Mouse (Mus musculus): ENCODE measurements around the gene Gm49425. TPM values are rescaled to one million over a fixed set of nuclear protein-coding genes. Genes with fewer than 3 reads are reported as not detected.

Gm49425 gene
- total RNA-seq (2023) = not detected

DNA sequence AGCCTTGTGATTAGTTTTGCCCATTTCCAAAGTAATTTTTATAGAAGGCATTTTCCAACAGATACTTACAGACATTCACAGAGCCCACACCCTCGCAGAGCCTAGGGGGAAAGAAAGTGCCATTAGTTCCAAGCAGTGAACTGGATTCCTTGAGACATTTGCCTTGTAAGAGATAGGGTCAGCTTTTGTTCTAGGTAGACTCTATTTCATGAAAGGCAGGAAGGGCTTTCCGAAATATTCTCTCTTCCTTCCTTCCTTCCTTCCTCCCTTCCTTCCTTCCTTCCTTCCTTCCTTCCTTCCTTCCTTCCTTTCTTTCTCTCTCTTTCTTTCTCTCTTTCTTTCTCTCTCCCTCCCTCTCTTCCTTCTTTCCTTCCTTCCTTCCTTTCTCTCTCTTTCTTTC is at the start of gene Gm49425:
Gene Gm49425, minus strand, starts transcription at position 101 of the 400 bp plus-strand sequence.

DNA sequence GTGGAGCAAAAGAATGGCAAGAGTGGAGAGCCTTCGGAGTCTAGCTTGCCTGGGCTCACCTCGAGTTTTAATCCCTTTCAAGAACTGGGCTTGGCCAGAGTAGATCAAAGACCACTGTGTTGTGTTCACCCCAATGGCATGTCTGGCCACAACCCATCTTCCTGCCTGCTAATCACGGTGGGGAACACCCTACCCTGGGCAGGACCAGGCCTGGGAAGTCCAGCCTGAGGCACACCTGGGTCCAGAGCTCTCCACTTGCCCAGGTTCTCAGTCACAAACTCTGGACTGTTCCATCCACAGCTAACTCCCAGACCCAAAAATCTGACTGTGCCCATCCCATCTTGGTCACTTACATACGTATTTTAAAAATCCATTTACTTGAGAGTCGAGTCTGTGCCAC is 45.8 kb upstream of the Gm49425 start, which contains the start of gene Krt90:
Gene Krt90, minus strand, starts transcription at position 101 of the 400 bp plus-strand sequence.

GRCm38 (mm10) chr15:101550567-101550966 is 33.5 kb upstream of the Gm49425 start, which contains the start of gene Krt82:
Gene Krt82 (minus strand): TSS chr15:101550667.

DNA sequence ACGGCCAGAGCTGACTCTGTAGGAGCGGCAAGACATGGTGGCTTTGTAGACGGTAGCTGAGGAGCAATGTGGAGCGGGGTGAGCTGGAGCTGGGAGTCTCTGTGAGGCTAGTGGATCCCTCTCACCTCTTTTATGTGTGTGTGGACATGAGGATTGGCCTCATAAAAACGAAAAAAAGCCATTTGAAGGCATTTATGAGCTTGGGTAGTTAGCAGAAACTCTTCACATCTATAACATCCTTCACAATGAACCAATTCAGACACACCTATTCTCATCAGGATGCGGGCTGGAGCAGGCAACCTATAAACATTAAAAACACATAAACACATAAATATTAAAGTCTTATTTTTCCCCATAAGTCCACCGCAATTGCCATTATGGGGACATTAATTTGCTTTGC is 15.7 kb upstream of the Gm49425 start, which contains the start of gene Krt84:
Gene Krt84, minus strand, starts transcription at position 101 of the 400 bp plus-strand sequence.

GRCm38 (mm10) chr15:101491431-101491830 is 25.6 kb downstream of the Gm49425 start, which contains the start of gene Krt83:
Gene Krt83 (minus strand): TSS chr15:101491512.

DNA sequence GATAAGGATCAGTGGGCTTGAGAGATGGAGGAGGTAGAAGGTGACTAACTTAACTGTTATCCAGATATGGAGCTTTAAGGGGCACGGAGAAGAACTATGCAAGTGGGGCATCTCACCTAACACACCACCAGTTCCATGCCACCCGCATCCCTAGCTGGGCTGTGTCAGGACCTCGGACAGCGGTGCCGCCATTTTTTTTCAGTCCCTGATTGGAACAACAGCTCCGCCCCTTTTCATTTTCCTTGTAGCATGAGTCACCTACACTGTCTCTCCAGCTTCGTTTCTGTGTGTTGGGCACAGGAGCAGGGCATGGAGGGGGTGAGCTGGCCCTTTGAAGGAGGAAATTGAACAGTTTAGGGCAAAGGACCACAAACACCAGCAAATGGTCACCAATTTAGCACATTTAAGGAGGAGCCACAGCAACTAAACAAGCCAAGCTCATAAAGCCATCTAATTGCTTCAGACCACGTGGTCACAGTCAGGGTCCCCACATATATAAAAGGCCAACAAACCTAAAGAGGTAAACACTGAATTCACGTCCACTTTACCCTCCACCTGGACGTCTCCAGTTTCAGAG is 44.0 kb downstream of the Gm49425 start, which contains the start of gene Krt86:
Gene Krt86, plus strand, starts transcription at position 527 of the 577 bp plus-strand sequence.

Other genes with a start within 250 kb of the Gm49425 start
- 70.4 TPM for gene Atg101, start 233.0 kb downstream of the Gm49425 start, total RNA-seq (2023)
- 0.71 TPM for gene 6030408B16Rik, start 224.0 kb downstream of the Gm49425 start, total RNA-seq (2023)
- gene Krt80, start 147.1 kb downstream of the Gm49425 start, total RNA-seq (2023) = 0.30 TPM
- gene Krt7, start 106.2 kb downstream of the Gm49425 start, total RNA-seq (2023) = 1.1 TPM
- not detected for gene Krt87, start 78.5 kb downstream of the Gm49425 start, total RNA-seq (2023)
- not detected for gene Krt88, start 69.5 kb downstream of the Gm49425 start, total RNA-seq (2023)
- not detected for gene Krt81, start 53.5 kb downstream of the Gm49425 start, total RNA-seq (2023)
- gene Krt86, start 43.8 kb downstream of the Gm49425 start, total RNA-seq (2023) = not detected
- gene Krt83, start 25.7 kb downstream of the Gm49425 start, total RNA-seq (2023) = not detected
- gene Krt84, start 15.6 kb upstream of the Gm49425 start, total RNA-seq (2023) = not detected
- gene Krt82, start 33.4 kb upstream of the Gm49425 start, total RNA-seq (2023) = not detected
- gene Krt90, start 45.7 kb upstream of the Gm49425 start, total RNA-seq (2023) = not detected
- not detected for gene Krt75, start 56.6 kb upstream of the Gm49425 start, total RNA-seq (2023)
- not detected for gene Gm5414, start 110.9 kb upstream of the Gm49425 start, total RNA-seq (2023)
- gene Gm5478, start 130.1 kb upstream of the Gm49425 start, total RNA-seq (2023) = not detected
- gene Krt6b, start 163.0 kb upstream of the Gm49425 start, total RNA-seq (2023) = not detected
- not detected for gene Krt6a, start 177.0 kb upstream of the Gm49425 start, total RNA-seq (2023)
- 0.50 TPM for gene Krt5, start 195.6 kb upstream of the Gm49425 start, total RNA-seq (2023)
- not detected for gene Krt71, start 225.8 kb upstream of the Gm49425 start, total RNA-seq (2023)

Data from CD4-positive naive resting alpha-beta T cell, adult 57 days (primary cell).